Mouse (Mus musculus) MEL (cell line): Measurements from ENCODE around the gene Deaf1. TPM values are rescaled to one million over a fixed set of nuclear protein-coding genes. Genes with fewer than 3 reads are reported as not detected.

Experiments used
- DNase-seq: peaks from one replicate; pipeline ENCODE4 v3.0.0; 2011; ENCODE audit warnings: low read depth, low spot score
- H3K27ac ChIP-seq: 2 replicates; pipeline ENCODE4 v1.5.1; 2012; ENCODE audit warnings: low read depth, mild to moderate bottlenecking, control low read depth, low read length, moderate library complexity; ENCODE audit not compliant: control insufficient read depth
- H3K27me3 ChIP-seq, 2 experiments: fragments of 150-350 bp in 1 of 2; sonication (generic) in 1 of 2; 2 replicates each; pipeline ENCODE4 v1.6.1; 2012; ENCODE audit warnings: low read length in 2 of 2, mild to moderate bottlenecking in 2 of 2, improper control_type of control experiment in 1 of 2, moderate library complexity in 1 of 2; ENCODE audit not compliant: insufficient read depth in 2 of 2, control insufficient read depth in 1 of 2
- H3K36me3 ChIP-seq, 2 experiments: 2 replicates each; pipeline ENCODE4 v1.6.1; 2012 to 2014; ENCODE audit warnings: low read length in 2 of 2, improper control_type of control experiment in 1 of 2, inconsistent platforms in 1 of 2, mild to moderate bottlenecking in 1 of 2; ENCODE audit not compliant: insufficient read depth in 2 of 2, control insufficient read depth in 1 of 2
- H3K4me1 ChIP-seq, 2 experiments: fragments of 150-350 bp in 1 of 2; sonication (generic) in 1 of 2; 2 replicates each; pipeline ENCODE4 v1.6.1; 2012; ENCODE audit warnings: low read length in 2 of 2, improper control_type of control experiment in 1 of 2, mild to moderate bottlenecking in 1 of 2; ENCODE audit not compliant: insufficient read depth in 2 of 2, control insufficient read depth in 1 of 2
- H3K4me3 ChIP-seq, 2 experiments: fragments of 150-350 bp in 1 of 2; sonication (generic) in 1 of 2; 2 replicates each; pipeline ENCODE4 v1.5.1; 2012; ENCODE audit warnings: low read depth in 2 of 2, low read length in 2 of 2, mild to moderate bottlenecking in 2 of 2, moderate library complexity in 2 of 2, control low read depth in 1 of 2, improper control_type of control experiment in 1 of 2; ENCODE audit not compliant: control insufficient read depth in 1 of 2, insufficient read depth in 1 of 2
- H3K79me2 ChIP-seq: 2 replicates; pipeline ENCODE4 v1.6.1; 2012; ENCODE audit warnings: mild to moderate bottlenecking, low read length, moderate library complexity; ENCODE audit not compliant: control insufficient read depth, poor library complexity, insufficient read depth
- H3K9ac ChIP-seq: 2 replicates; pipeline ENCODE4 v1.6.1; 2012; ENCODE audit warnings: low read depth, mild to moderate bottlenecking, control low read depth, low read length, moderate library complexity; ENCODE audit not compliant: control insufficient read depth, poor library complexity, severe bottlenecking
- H3K9me3 ChIP-seq: fragments of 150-350 bp; sonication (generic); replicated peaks from 2 replicates; pipeline ENCODE4 v1.6.1; 2012; ENCODE audit warnings: mild to moderate bottlenecking, low read length, improper control_type of control experiment, moderate library complexity; ENCODE audit not compliant: insufficient read depth
- CTCF ChIP-seq, 3 experiments: IDR thresholded peaks in 2 of 3; conservative IDR thresholded peaks in 1 of 3; 2 replicates each; pipeline ENCODE4 v1.5.1; 2011 to 2012; ENCODE audit warnings: low read length in 3 of 3, low read depth in 2 of 3, mild to moderate bottlenecking in 2 of 3, improper control_type of control experiment in 1 of 3, inconsistent platforms in 1 of 3, mixed read lengths in 1 of 3, moderate library complexity in 1 of 3; ENCODE audit not compliant: control insufficient read depth in 1 of 3, insufficient read depth in 1 of 3, poor library complexity in 1 of 3, severe bottlenecking in 1 of 3
- E2F4 ChIP-seq: IDR thresholded peaks from 2 replicates; pipeline ENCODE4 v1.6.1; 2011; ENCODE audit warnings: low read depth, low read length, improper control_type of control experiment, borderline replicate concordance
- ELF1 ChIP-seq: IDR thresholded peaks from 2 replicates; pipeline ENCODE4 v1.6.1; 2014; ENCODE audit warnings: low read depth, mild to moderate bottlenecking, inconsistent platforms, low read length, improper control_type of control experiment, moderate library complexity
- EP300 ChIP-seq, 2 experiments: IDR thresholded peaks; 2 replicates each; pipeline ENCODE4 v1.6.1; 2011; ENCODE audit warnings: improper control_type of control experiment in 2 of 2, low read length in 2 of 2, low read depth in 1 of 2, mild to moderate bottlenecking in 1 of 2
- ETS1 ChIP-seq: IDR thresholded peaks from 2 replicates; pipeline ENCODE4 v1.6.1; 2012; ENCODE audit warnings: low read depth, mild to moderate bottlenecking, inconsistent platforms, low read length, improper control_type of control experiment, moderate library complexity
- GABPA ChIP-seq: IDR thresholded peaks from 2 replicates; pipeline ENCODE4 v1.6.1; 2012; ENCODE audit warnings: low read depth, mild to moderate bottlenecking, inconsistent platforms, low read length, improper control_type of control experiment, moderate library complexity
- GATA1 ChIP-seq: IDR thresholded peaks from 2 replicates; pipeline ENCODE4 v1.6.1; 2011; ENCODE audit warnings: low read depth, low read length, improper control_type of control experiment
- KAT2A ChIP-seq: conservative IDR thresholded peaks from 2 replicates; pipeline ENCODE4 v1.6.1; 2012; ENCODE audit warnings: low read depth, low read length, improper control_type of control experiment, inconsistent platforms
- MAX ChIP-seq: IDR thresholded peaks from 2 replicates; pipeline ENCODE4 v1.6.1; 2011; ENCODE audit warnings: low read length, improper control_type of control experiment
- MEF2A ChIP-seq: IDR thresholded peaks from 2 replicates; pipeline ENCODE4 v1.6.1; 2014; ENCODE audit warnings: low read depth, mild to moderate bottlenecking, inconsistent platforms, low read length, improper control_type of control experiment; ENCODE audit not compliant: poor library complexity, insufficient replicate concordance, severe bottlenecking; ENCODE audit errors: extremely low read depth
- MXI1 ChIP-seq: IDR thresholded peaks from 2 replicates; pipeline ENCODE4 v1.6.1; 2011; ENCODE audit warnings: mild to moderate bottlenecking, low read depth, low read length, improper control_type of control experiment
- MYC ChIP-seq: IDR thresholded peaks from 2 replicates; pipeline ENCODE4 v1.6.1; 2011; ENCODE audit warnings: low read depth, mild to moderate bottlenecking, low read length, improper control_type of control experiment, moderate library complexity
- NELFE ChIP-seq: IDR thresholded peaks from 2 replicates; pipeline ENCODE4 v1.6.1; 2011; ENCODE audit warnings: low read depth, low read length, improper control_type of control experiment
- POLR2AphosphoS5 ChIP-seq: IDR thresholded peaks from 2 replicates; pipeline ENCODE4 v1.6.1; 2012; ENCODE audit warnings: low read depth, borderline replicate concordance, mild to moderate bottlenecking, inconsistent platforms, low read length, moderate library complexity, mixed read lengths
- RAD21 ChIP-seq: IDR thresholded peaks from 2 replicates; pipeline ENCODE4 v1.6.1; 2011; ENCODE audit warnings: mild to moderate bottlenecking, low read depth, low read length, improper control_type of control experiment
- SIN3A ChIP-seq: IDR thresholded peaks from 2 replicates; pipeline ENCODE4 v1.6.1; 2012; ENCODE audit warnings: low read length, improper control_type of control experiment, inconsistent platforms
- TCF12 ChIP-seq: IDR thresholded peaks from 2 replicates; pipeline ENCODE4 v1.6.1; 2014; ENCODE audit warnings: low read depth, mild to moderate bottlenecking, inconsistent platforms, low read length, improper control_type of control experiment, moderate library complexity
- USF1 ChIP-seq: IDR thresholded peaks from 2 replicates; pipeline ENCODE4 v1.6.1; 2014; ENCODE audit warnings: low read depth, mild to moderate bottlenecking, inconsistent platforms, low read length, improper control_type of control experiment, moderate library complexity
- ZC3H11A ChIP-seq: IDR thresholded peaks from 2 replicates; pipeline ENCODE4 v1.6.1; 2012; ENCODE audit warnings: low read depth, mild to moderate bottlenecking, inconsistent platforms, low read length, improper control_type of control experiment
- ZKSCAN1 ChIP-seq: IDR thresholded peaks from 2 replicates; pipeline ENCODE4 v1.6.1; 2012; ENCODE audit warnings: low read depth, mild to moderate bottlenecking, inconsistent platforms, low read length, improper control_type of control experiment, moderate library complexity
- polyA plus RNA-seq, 2 experiments: library from polyadenylated mRNA; stranded (reverse) in 1 of 2; unstranded in 1 of 2; fragments of >175 nt in 1 of 2; fragments of >200 nt in 1 of 2; gene quantifications; 2 replicates each; pipeline versions ENCODE4 v1.2.1 to v1.2.4; 2012; ENCODE audit warnings: low replicate concordance in 2 of 2, low read depth in 1 of 2; ENCODE audit not compliant: insufficient read length in 2 of 2, insufficient read depth in 1 of 2, missing spikeins in 1 of 2
- total RNA-seq: library from RNA; depleted of rRNA; stranded (reverse); fragments of 300-350 nt; gene quantifications from 2 replicates; pipeline ENCODE4 v1.2.3, GENCODE M21; 2012

Deaf1 gene
- total and polyA plus RNA-seq, 3 experiments, result 13.2 to 91.1 TPM; not detected in 1

GRCm38 (mm10) chr7:141331990-141332389 lies 4.5 kb upstream of the Deaf1 start:
- TF ChIP-seq ZKSCAN1 (no peak), GABPA (no peak)
- no peak overlapping the region for H3K4me3 ChIP-seq
- H3K36me3 ChIP-seq, result peaks cover 0 to 6% of the 10 kb centered on the region in 2 experiments; a peak in 1 of 4 replicates

DNA sequence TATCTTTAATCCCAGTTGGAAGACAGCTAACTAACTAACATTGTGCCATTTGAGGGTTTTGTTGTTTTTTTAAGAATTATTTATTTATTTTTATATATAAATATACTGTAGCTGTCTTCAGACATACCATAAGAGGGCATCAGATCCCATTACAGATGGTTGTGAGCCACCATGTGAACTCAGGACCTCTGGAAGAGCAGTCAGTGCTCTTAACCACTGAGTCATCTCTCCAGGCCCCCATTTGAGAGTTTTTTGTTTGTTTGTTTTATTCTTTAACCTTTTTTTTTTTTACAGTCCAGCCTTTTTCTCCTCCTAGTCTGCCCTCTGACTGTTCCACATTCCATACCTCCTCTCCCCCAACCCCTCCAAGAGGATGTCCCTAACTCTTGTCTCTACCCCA lies 3.2 kb upstream of the Deaf1 start:
- Histone ChIP-seq H3K9ac (no peak overlapping the region), H3K4me3 (no peak overlapping the region), H3K9me3 (no peaks in the 10 kb centered on the region), H3K27ac (no peak overlapping the region), H3K79me2 (peaks cover 14% of the 10 kb centered on the region), H3K4me1 (peaks cover 4 to 19% of the 10 kb centered on the region in 2 experiments; a peak in 3 of 4 replicates), H3K36me3 (peaks cover 0 to 10% of the 10 kb centered on the region in 2 experiments; a peak in 2 of 4 replicates), H3K27me3 (no peaks in the 10 kb centered on the region)
- no peak for DNase-seq
- TF ChIP-seq ZKSCAN1 (no peak), CTCF (IDR thresholded peaks at IDR 0.05 in 2 of 3, conservative IDR thresholded peaks at IDR 0.05 in 1 of 3; ENCODE audit: control insufficient read depth in 1 of 3, insufficient read depth in 1 of 3, low read depth in 2 of 3, low read length in 3 of 3, poor library complexity in 1 of 3, severe bottlenecking in 1 of 3) (no peak), MEF2A (no peak), USF1 (no peak), NELFE (no peak), GATA1 (no peak), POLR2AphosphoS5 (no peak), SIN3A (no peak), KAT2A (no peak), RAD21 (no peak), ETS1 (no peak), EP300 (IDR thresholded peaks at IDR 0.05; ENCODE audit: low read depth in 1 of 2, low read length in 2 of 2) (no peak), ZC3H11A (no peak), MXI1 (no peak), MAX (no peak), ELF1 (no peak), TCF12 (no peak), MYC (no peak), E2F4 (no peak)

More at GRCm38 (mm10) chr7:141331990-141332389, 4.5 kb upstream of the Deaf1 start:
- H3K27me3 ChIP-seq, result no peaks in the 10 kb centered on the region
- DNase-seq, result no peak
- no peak overlapping the region for H3K9ac ChIP-seq
- H3K4me1 ChIP-seq, result peaks cover 2 to 8% of the 10 kb centered on the region in 2 experiments; a peak in 3 of 4 replicates
- H3K27ac ChIP-seq, result no peak overlapping the region
- peaks cover 5% of the 10 kb centered on the region for H3K79me2 ChIP-seq
- no peaks in the 10 kb centered on the region for H3K9me3 ChIP-seq
